Mouse (Mus musculus) cortical plate, adult 2 months (tissue): ENCODE results near the gene Olfr20.

Experiments used
- CTCF ChIP-seq: fragments of 200-500 bp; IDR thresholded peaks from 2 replicates; pipeline ENCODE4 v1.5.1; 2011; ENCODE audit warnings: mild to moderate bottlenecking, control low read depth, low read length; ENCODE audit not compliant: insufficient read depth; ENCODE audit errors: extremely low read depth
- POLR2A ChIP-seq: fragments of 200-500 bp; IDR thresholded peaks from 2 replicates; pipeline ENCODE4 v1.6.1; 2011; ENCODE audit warnings: mild to moderate bottlenecking, low read length, control low read depth; ENCODE audit not compliant: insufficient read depth; ENCODE audit errors: extremely low read depth

GRCm38 (mm10) chr11:73370946-73371345, 20.4 kb downstream of the Olfr20 start, which contains the start of gene Olfr376:
- TF ChIP-seq CTCF (no peak), POLR2A (no peak)
